Mouse (Mus musculus) embryonic facial prominence, embryonic 11.5 days (tissue): ENCODE results near the gene 4632433K11Rik. TPM values are rescaled to one million over a fixed set of nuclear protein-coding genes. Genes with fewer than 3 reads are reported as not detected.
A peak's percentile ranks its signal among the peaks of the same experiment; 100 is the strongest.

Experiments used
- ATAC-seq: fragments of 200-750 bp; cut with Nextera tagmentation; replicated peaks from 2 replicates; pipeline ENCODE4 v1.8.0; 2017; ENCODE audit warnings: low read depth; ENCODE audit not compliant: insufficient number of reproducible peaks, low FRiP score, low TSS enrichment
- DNase-seq: peaks from one replicate; pipeline ENCODE4 v3.0.0-alpha.2; 2015; ENCODE audit warnings: low spot score
- H3K27ac ChIP-seq: fragments of 300-500 bp; sonication (generic); replicated peaks from 2 replicates; pipeline ENCODE4 v1.5.1; 2014; ENCODE audit warnings: mild to moderate bottlenecking, low read depth, low read length, control low read depth
- H3K27me3 ChIP-seq: fragments of 300-500 bp; sonication (generic); 2 replicates; pipeline ENCODE4 v1.6.1; 2014; ENCODE audit warnings: mild to moderate bottlenecking, low read length, moderate library complexity, mixed read lengths; ENCODE audit not compliant: control insufficient read depth, insufficient read depth
- H3K36me3 ChIP-seq: fragments of 300-500 bp; sonication (generic); replicated peaks from 2 replicates; pipeline ENCODE4 v1.6.1; 2014; ENCODE audit warnings: low read depth, mild to moderate bottlenecking, low read length, moderate library complexity, mixed read lengths; ENCODE audit not compliant: control insufficient read depth, insufficient read depth
- H3K4me1 ChIP-seq: fragments of 300-500 bp; sonication (generic); 2 replicates; pipeline ENCODE4 v1.6.1; 2014; ENCODE audit warnings: low read length, mixed read lengths; ENCODE audit not compliant: control insufficient read depth, insufficient read depth
- H3K4me2 ChIP-seq: fragments of 300-500 bp; sonication (generic); 2 replicates; pipeline ENCODE4 v1.6.1; 2014; ENCODE audit warnings: low read depth, mild to moderate bottlenecking, control low read depth, low read length, moderate library complexity
- H3K4me3 ChIP-seq: fragments of 300-500 bp; sonication (generic); 2 replicates; pipeline ENCODE4 v1.5.1; 2014; ENCODE audit warnings: low read depth, low read length, control low read depth
- H3K9ac ChIP-seq: fragments of 300-500 bp; sonication (generic); replicated peaks from 2 replicates; pipeline ENCODE4 v1.6.1; 2014; ENCODE audit warnings: mild to moderate bottlenecking, control low read depth, low read length
- H3K9me3 ChIP-seq: fragments of 300-500 bp; sonication (generic); replicated peaks from 2 replicates; pipeline ENCODE4 v1.6.1; 2016; ENCODE audit warnings: mild to moderate bottlenecking, low read length, inconsistent platforms, mixed read lengths; ENCODE audit not compliant: control insufficient read depth
- WGBS: fragments of 180-500 bp; shearing (Covaris S2); extraction: QIAGEN DNeasy Blood & Tissue Kit; methylation state at CpG from one replicate; pipeline ENCODE4 v1.1.7; 2014; 5-methylcytosine and 5-hydroxymethylcytosine counted together
- polyA plus RNA-seq: library from polyadenylated mRNA; unstranded; fragments of >200 nt; fragmentation: Nextera tagmentation; extraction: Ambion mirVana; gene quantifications from 2 replicates; pipeline ENCODE4 v1.2.1, GENCODE M21; 2014

The 4632433K11Rik gene
- polyA plus RNA-seq, 1 experiment from 2014 or later: not detected

- Histone ChIP-seq H3K9ac (no peak overlapping the region; the same call in 1 of the 2 replicates), H3K27ac (no peak overlapping the region), H3K36me3 (no peaks in the 10 kb centered on the region), H3K9me3 (no peaks in the 10 kb centered on the region), H3K4me3 (peak overlapping the region; percentile 67), H3K27me3 (peaks cover 47% of the 10 kb centered on the region), H3K4me2 (peak overlapping the region; percentile 77), H3K4me1 (peaks cover 8% of the 10 kb centered on the region)
- WGBS: 7% methylated on average over 32 of the region's 32 CpGs
- ATAC-seq (no peak), DNase-seq (peak; percentile 35)
These were observed 19.7 kb downstream of the 4632433K11Rik start for GRCm38 (mm10) chr7:5053456-5054179.

GRCm38 (mm10) chr7:5056651-5057263 lies 22.8 kb downstream of the 4632433K11Rik start:
- no peak overlapping the region for H3K27ac ChIP-seq
- peak; percentile 58 for DNase-seq

GRCm38 (mm10) chr7:5057381-5057780 lies 23.5 kb downstream of the 4632433K11Rik start:
- ATAC-seq: no peak
- Histone ChIP-seq H3K27me3 (peaks cover 43% of the 10 kb centered on the region), H3K4me2 (peak overlapping the region; percentile 83), H3K9ac (peak overlapping the region; percentile 71), H3K9me3 (no peaks in the 10 kb centered on the region), H3K36me3 (no peaks in the 10 kb centered on the region), H3K4me3 (peak overlapping the region; percentile 49), H3K27ac (no peak overlapping the region), H3K4me1 (peaks cover 14% of the 10 kb centered on the region)
- no peak for DNase-seq
- WGBS: 32% methylated on average over 8 of the region's 8 CpGs

More at GRCm38 (mm10) chr7:5056651-5057263, 22.8 kb downstream of the 4632433K11Rik start:
- Histone ChIP-seq H3K9me3 (no peaks in the 10 kb centered on the region), H3K4me2 (peak overlapping the region; percentile 83), H3K27me3 (peaks cover 47% of the 10 kb centered on the region), H3K4me3 (peak overlapping the region; percentile 49), H3K36me3 (no peaks in the 10 kb centered on the region), H3K9ac (peak overlapping the region; percentile 71), H3K4me1 (peaks cover 14% of the 10 kb centered on the region)
- WGBS: 4% methylated on average over 55 of the region's 55 CpGs
- ATAC-seq: no peak

- no peak overlapping the region for H3K4me2 ChIP-seq
- no peaks in the 10 kb centered on the region for H3K9me3 ChIP-seq
- DNase-seq (no peak), ATAC-seq (no peak)
- 31% methylated on average over 11 of the region's 11 CpGs for WGBS
- H3K27me3 ChIP-seq: peaks cover 39% of the 10 kb centered on the region
- no peak overlapping the region for H3K27ac ChIP-seq
- no peak overlapping the region for H3K9ac ChIP-seq
- no peaks in the 10 kb centered on the region for H3K36me3 ChIP-seq
- peaks cover 10% of the 10 kb centered on the region for H3K4me1 ChIP-seq
- no peak overlapping the region for H3K4me3 ChIP-seq
These were observed 23.9 kb downstream of the 4632433K11Rik start for GRCm38 (mm10) chr7:5057804-5058203.

- no peak for ATAC-seq
- Histone ChIP-seq H3K27ac (no peak overlapping the region), H3K4me3 (no peak overlapping the region), H3K9me3 (no peaks in the 10 kb centered on the region), H3K4me2 (no peak overlapping the region), H3K27me3 (peaks cover 31% of the 10 kb centered on the region), H3K36me3 (no peaks in the 10 kb centered on the region), H3K9ac (no peak overlapping the region), H3K4me1 (peaks cover 6% of the 10 kb centered on the region; the same call in 1 of the 2 replicates)
- no peak for DNase-seq
- WGBS: 88% methylated on average over 1 of the region's 1 CpGs
These were observed 24.7 kb downstream of the 4632433K11Rik start for GRCm38 (mm10) chr7:5058631-5059030.

- Histone ChIP-seq H3K4me2 (no peak overlapping the region), H3K9ac (no peak overlapping the region), H3K27me3 (peaks cover 23% of the 10 kb centered on the region), H3K9me3 (no peaks in the 10 kb centered on the region), H3K36me3 (no peaks in the 10 kb centered on the region), H3K4me3 (no peak overlapping the region), H3K4me1 (peaks cover 6% of the 10 kb centered on the region; the same call in 1 of the 2 replicates), H3K27ac (no peak overlapping the region)
- ATAC-seq: no peak
- 86% methylated on average over 12 of the region's 12 CpGs for WGBS
- DNase-seq: no peak
These were observed 25.5 kb downstream of the 4632433K11Rik start for GRCm38 (mm10) chr7:5059421-5059820.

- H3K9me3 ChIP-seq: no peaks in the 10 kb centered on the region
- H3K4me2 ChIP-seq: peak overlapping the region; percentile 82
- DNase-seq (peak; percentile 88), ATAC-seq (no peak)
- H3K4me1 ChIP-seq: peaks cover 6% of the 10 kb centered on the region; the same call in 1 of the 2 replicates
- H3K36me3 ChIP-seq: no peaks in the 10 kb centered on the region
- H3K27me3 ChIP-seq: peaks cover 14% of the 10 kb centered on the region
- H3K4me3 ChIP-seq: peak overlapping the region; percentile 74
- peak overlapping the region; percentile 78 for H3K9ac ChIP-seq
- peak overlapping the region; percentile 96 for H3K27ac ChIP-seq
- WGBS: 3% methylated on average over 27 of the region's 27 CpGs
These were observed 26.4 kb downstream of the 4632433K11Rik start for GRCm38 (mm10) chr7:5060239-5060731.
